Mouse (Mus musculus) 416B (cell line): Measurements from ENCODE around the gene Scn11a.

Source experiments
- DNase-seq: peaks from one replicate; pipeline ENCODE4 v3.0.0; 2011; ENCODE audit warnings: low read depth

Gene Scn11a

GRCm38 (mm10) chr9:119795254-119795912 is 29.9 kb downstream of the Scn11a start:
- peak; percentile 37 for DNase-seq

- no peak for DNase-seq
These were observed 30.8 kb downstream of the Scn11a start for GRCm38 (mm10) chr9:119794470-119794869.

GRCm38 (mm10) chr9:119792505-119792904 is 32.8 kb downstream of the Scn11a start:
- DNase-seq: peak; percentile 48

GRCm38 (mm10) chr9:119780901-119781300 is 44.4 kb downstream of the Scn11a start:
- no peak for DNase-seq

- DNase-seq: no peak
These were observed 48.6 kb downstream of the Scn11a start for GRCm38 (mm10) chr9:119776661-119777060.

GRCm38 (mm10) chr9:119768585-119768984 is 56.7 kb downstream of the Scn11a start:
- DNase-seq: peak; percentile 49

DNA sequence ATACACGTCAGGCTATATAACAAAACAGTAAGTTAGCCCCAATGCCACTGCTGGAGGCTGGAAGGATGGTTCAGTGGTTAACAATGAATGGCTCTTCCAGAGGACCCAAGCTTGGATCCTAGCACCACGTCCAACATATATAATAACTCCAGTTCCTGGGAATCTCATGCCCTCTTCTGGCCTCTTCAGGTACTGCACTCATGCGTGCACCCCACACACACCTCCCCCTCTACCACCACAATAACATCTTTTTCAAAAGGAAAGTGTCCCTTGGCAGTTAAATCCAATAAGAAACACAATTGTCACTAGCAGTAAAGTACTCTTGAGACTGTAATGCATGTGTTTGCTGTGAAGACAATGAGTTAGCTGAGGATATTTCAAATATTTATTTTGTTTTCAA is 65.0 kb downstream of the Scn11a start:
- DNase-seq: no peak

DNA sequence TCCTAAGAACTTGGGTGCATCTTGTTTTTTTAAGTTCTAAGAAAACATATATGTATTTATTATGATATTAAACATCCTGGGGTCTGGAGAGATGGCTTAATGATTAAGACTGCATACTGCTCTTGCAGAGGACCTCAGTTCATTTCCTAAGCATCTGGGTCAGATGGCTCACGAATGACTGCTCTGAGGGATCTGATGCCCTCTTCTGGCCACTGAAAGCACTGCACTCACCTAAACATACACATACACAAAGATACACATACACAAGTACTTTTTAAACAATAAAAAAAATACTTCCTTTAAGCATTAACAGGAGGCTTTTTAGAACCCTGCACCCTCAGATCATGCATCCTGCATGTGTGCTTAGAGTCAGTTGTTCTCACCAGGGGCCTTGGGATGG is 65.8 kb downstream of the Scn11a start:
- no peak for DNase-seq

GRCm38 (mm10) chr9:119751507-119751906 is 73.7 kb downstream of the Scn11a start:
- DNase-seq: peak; percentile 62

GRCm38 (mm10) chr9:119749112-119749511 is 76.1 kb downstream of the Scn11a start:
- DNase-seq: no peak

GRCm38 (mm10) chr9:119743900-119744299 is 81.4 kb downstream of the Scn11a start:
- peak; percentile 87 for DNase-seq

GRCm38 (mm10) chr9:119743312-119743711 is 81.9 kb downstream of the Scn11a start:
- DNase-seq: no peak

DNA sequence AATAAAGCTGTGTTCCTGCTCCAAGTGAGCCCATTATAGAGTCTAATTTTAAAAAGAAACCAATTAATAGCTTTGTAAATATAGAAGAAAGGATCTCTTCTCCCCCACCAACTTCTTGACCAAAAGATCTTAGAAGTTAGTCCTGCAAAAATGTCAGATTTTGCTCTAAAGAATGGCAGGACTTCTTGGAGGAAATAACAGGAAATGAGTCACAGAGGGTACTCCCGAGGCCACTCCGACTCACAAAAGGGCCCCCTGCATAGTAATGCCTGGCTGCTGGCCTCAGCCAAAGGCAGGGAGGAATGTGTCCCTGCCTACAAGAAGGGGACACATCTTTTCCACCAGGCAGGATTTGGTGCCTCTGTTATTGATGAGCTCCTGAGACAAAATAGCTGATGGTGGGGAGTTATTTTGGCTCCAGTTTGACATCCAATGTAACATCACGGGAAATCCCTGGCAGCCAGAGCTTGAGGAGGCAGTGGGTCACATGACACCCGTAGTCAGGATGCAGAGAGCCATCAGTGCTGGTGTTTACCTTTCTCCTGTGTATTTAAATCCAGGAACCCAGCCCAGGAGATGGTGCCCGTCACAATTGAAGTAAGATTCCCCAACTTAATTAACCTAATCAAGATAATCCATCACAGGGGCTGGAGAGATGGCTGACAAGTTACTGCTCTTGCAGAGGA is 84.0 kb downstream of the Scn11a start:
- DNase-seq: peak; percentile 53

DNA sequence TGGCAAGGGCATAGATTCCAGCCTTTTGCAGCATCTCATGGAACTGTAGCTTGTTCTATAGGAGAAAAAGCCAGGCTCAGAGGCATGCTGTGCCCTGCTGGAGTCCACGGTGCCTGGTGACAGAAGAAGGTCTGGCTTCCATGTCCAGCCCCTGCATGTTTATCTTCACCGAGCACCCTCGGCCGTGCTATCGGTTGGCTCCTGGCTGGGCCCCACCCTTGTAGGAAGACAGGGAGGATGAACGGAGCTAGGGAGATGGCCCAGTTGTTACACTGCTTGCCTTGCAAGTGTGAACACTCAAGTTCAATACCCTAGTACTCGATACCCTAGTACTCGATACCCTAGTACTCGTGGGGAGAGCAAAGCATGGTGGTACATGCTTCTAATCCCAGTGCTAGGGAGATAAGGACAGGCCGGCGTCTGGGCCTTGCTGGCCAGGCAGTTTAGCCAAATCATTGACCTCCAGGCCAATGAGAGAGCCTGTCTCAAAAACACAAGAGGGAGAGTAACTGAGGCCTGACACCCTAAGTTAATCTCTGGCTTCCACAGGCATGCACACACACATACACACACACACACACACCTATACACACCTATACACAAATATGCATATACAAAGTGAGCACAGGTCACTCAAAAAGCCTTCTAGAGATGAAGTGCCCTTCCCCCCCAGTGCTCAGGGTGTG is 96.7 kb downstream of the Scn11a start:
- DNase-seq: no peak

DNA sequence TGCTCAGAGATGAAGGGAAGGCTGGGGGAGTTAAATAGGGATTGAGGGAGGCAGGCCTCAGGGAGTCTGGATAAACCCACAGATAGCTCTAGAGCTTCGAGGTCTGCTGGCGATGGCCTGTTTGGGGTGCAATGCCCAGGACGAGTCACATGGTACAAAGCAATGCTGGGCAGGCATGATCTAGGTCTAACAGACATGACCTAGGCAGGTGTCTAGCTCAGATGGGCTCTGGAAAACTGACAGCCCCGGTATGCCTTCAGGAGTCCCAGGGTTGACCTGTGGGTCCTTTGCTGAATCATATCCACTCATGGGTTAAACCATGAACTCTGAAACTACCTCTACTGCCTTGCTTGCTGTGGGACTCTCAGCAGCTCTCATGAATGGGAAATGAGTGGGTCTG is 98.3 kb downstream of the Scn11a start:
- no peak for DNase-seq

DNA sequence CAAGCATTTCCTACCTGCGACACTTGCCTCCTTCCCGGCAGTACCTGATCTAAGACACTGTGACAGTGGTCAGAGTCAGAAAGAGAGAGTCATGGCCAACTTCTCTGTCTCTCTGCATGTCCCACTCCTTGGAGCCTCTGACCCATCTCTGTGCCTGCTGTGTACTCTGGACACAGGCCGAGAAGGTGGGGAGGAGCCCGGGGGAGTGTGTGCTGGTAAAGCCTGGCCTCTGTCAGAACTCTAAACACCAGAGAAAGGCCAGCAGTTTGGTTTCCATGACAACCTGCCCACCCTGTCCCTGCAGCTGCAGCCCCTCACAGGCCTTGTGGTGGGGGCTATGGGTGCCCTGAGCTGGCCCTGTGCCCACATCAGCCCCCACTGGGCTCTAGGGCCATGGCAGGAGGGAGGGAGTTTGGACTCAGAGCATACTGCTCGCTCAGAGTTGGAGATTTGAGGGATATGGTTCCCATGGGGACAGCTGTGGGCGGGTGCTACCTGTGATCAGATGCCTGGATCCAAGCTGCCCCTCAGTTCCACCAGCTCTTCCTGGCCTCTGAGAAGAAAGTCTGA is 99.9 kb downstream of the Scn11a start:
- no peak for DNase-seq

DNA sequence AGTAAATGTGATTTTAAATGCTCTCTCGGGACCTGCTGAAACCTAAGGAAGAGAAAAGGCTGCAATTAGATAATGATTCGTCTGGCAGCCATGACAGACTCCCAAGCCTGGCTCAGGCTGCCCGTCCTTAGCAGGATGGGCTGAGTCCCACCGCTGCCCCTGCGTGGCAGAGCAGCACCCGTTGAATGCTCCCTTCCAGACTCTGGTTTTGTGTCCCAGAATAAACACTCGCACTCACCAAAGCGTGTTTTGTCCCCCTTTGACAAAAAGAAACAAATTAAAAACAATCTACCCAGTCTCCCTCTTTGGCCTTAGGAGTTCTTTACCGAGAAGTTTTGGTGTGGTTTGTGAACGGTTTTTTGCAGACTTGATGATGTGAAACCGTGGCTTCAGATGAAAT is 106.0 kb downstream of the Scn11a start, which contains the start of gene Scn10a:
Scn10a (minus strand) TSS at position 101 of the 400 bp plus-strand sequence.
- no peak for DNase-seq

DNA sequence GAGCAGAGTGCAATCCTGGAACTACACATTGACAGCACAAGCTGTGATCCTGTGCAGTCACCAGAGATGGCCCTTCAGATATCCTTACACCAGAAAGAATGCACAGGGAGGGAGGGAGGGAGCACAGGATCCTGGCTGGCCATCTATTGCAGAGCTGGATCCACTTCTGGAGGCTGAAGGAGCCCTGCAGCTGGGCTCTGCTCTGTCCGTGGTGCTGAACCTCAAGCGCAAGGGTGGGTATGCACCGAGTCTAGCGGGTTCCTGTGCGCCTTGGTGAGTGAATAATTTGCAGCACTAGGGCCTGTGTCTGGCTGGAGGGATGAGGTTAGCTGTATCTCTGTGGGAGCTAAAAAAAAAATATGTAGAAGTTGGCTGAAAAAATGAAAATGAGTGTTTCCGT is 118.6 kb downstream of the Scn11a start:
- DNase-seq: peak; percentile 45
